Mouse (Mus musculus) heart, adult 8-10 months (tissue): ENCODE data around the gene Syne2. TPM values are rescaled to one million over a fixed set of nuclear protein-coding genes. Genes with fewer than 3 reads are reported as not detected.

ENCODE experiments used
- DNase-seq: peaks from one replicate; pipeline ENCODE4 v3.0.0; 2022; ENCODE audit warnings: low spot score
- total RNA-seq, 4 experiments: library from RNA; stranded (reverse); gene quantifications; 2 replicates each; pipeline ENCODE4 v1.2.4; 2022

Gene Syne2
- total RNA-seq, 4 experiments from 2014 or later = 32.6 to 39.6 (median 36.4) TPM

- DNase-seq = no peak
These were observed 228.6 kb downstream of the Syne2 start for GRCm38 (mm10) chr12:76046561-76046960.

GRCm38 (mm10) chr12:76047921-76048320, 230.0 kb downstream of the Syne2 start:
- DNase-seq = no peak

- DNase-seq = no peak
These were observed 230.7 kb downstream of the Syne2 start for GRCm38 (mm10) chr12:76048672-76049071.

- no peak for DNase-seq
These were observed 231.4 kb downstream of the Syne2 start for GRCm38 (mm10) chr12:76049343-76049742.

- no peak for DNase-seq
These were observed 233.9 kb downstream of the Syne2 start for GRCm38 (mm10) chr12:76051879-76052278.

- DNase-seq = no peak
These were observed 236.7 kb downstream of the Syne2 start for GRCm38 (mm10) chr12:76054653-76055052.

- no peak for DNase-seq
These were observed 245.1 kb downstream of the Syne2 start for GRCm38 (mm10) chr12:76063001-76063400.

GRCm38 (mm10) chr12:76070386-76070785, 252.5 kb downstream of the Syne2 start:
- DNase-seq = no peak

GRCm38 (mm10) chr12:76071935-76072849, 254.3 kb downstream of the Syne2 start:
- peak; percentile 46 for DNase-seq

GRCm38 (mm10) chr12:76073066-76073826, 255.3 kb downstream of the Syne2 start:
- DNase-seq = no peak

GRCm38 (mm10) chr12:76073981-76074380, 256.0 kb downstream of the Syne2 start:
- no peak for DNase-seq

- DNase-seq = no peak
These were observed 263.1 kb downstream of the Syne2 start for GRCm38 (mm10) chr12:76080876-76081556.

GRCm38 (mm10) chr12:76081557-76082211, 263.8 kb downstream of the Syne2 start:
- no peak for DNase-seq

GRCm38 (mm10) chr12:76085066-76085465, 267.1 kb downstream of the Syne2 start:
- no peak for DNase-seq

GRCm38 (mm10) chr12:76085956-76086905, 268.3 kb downstream of the Syne2 start:
- DNase-seq = no peak

GRCm38 (mm10) chr12:76087025-76087424, 269.1 kb downstream of the Syne2 start:
- no peak for DNase-seq

GRCm38 (mm10) chr12:76092789-76093466, 275.0 kb downstream of the Syne2 start:
- DNase-seq = no peak

GRCm38 (mm10) chr12:76093613-76094588, 276.0 kb downstream of the Syne2 start:
- DNase-seq = no peak
